Mouse (Mus musculus) forebrain, embryonic 14.5 days (tissue): ENCODE measurements at regions not wholly inside any gene's neighbourhood (a gene's known extent, or its start where the extent isn't known, plus 50 kb on each side); places are given as distances from the start of the nearest gene placed in this dataset.

Experiments used
- ATAC-seq: fragments of 200-750 bp; cut with Nextera tagmentation; 2 replicates; pipeline ENCODE4 v1.8.0; 2017; ENCODE audit warnings: mild to moderate bottlenecking, moderate library complexity
- DNase-seq: peaks from one replicate; pipeline ENCODE4 v3.0.0-alpha.2; 2015; ENCODE audit warnings: low spot score
- H3K27ac ChIP-seq: fragments of 300-500 bp; sonication (generic); 2 replicates; pipeline ENCODE4 v1.5.1; 2014; ENCODE audit warnings: low read depth, mild to moderate bottlenecking, control low read depth, low read length, moderate library complexity
- H3K27me3 ChIP-seq: fragments of 300-500 bp; sonication (generic); replicated peaks from 2 replicates; pipeline ENCODE4 v1.6.1; 2014; ENCODE audit warnings: low read length, control low read depth, mixed read lengths; ENCODE audit not compliant: control insufficient read depth, insufficient read depth
- H3K36me3 ChIP-seq: fragments of 300-500 bp; sonication (generic); 2 replicates; pipeline ENCODE4 v1.6.1; 2014; ENCODE audit warnings: low read length, control low read depth; ENCODE audit not compliant: control insufficient read depth, insufficient read depth
- H3K4me1 ChIP-seq: fragments of 300-500 bp; sonication (generic); 2 replicates; pipeline ENCODE4 v1.6.1; 2014; ENCODE audit warnings: antibody characterized with exemption, low read length, control low read depth; ENCODE audit not compliant: control insufficient read depth, insufficient read depth
- H3K4me2 ChIP-seq: fragments of 300-500 bp; sonication (generic); 2 replicates; pipeline ENCODE4 v1.6.1; 2014; ENCODE audit warnings: mild to moderate bottlenecking, control low read depth, low read length
- H3K4me3 ChIP-seq: fragments of 300-500 bp; sonication (generic); 2 replicates; pipeline ENCODE4 v1.5.1; 2014; ENCODE audit warnings: low read depth, low read length, control low read depth
- H3K9ac ChIP-seq: fragments of 300-500 bp; sonication (generic); 2 replicates; pipeline ENCODE4 v1.6.1; 2014; ENCODE audit warnings: mild to moderate bottlenecking, low read length, control low read depth, moderate library complexity
- H3K9me3 ChIP-seq: fragments of 300-500 bp; sonication (generic); replicated peaks from 2 replicates; pipeline ENCODE4 v1.6.1; 2016; ENCODE audit warnings: low read length, control low read depth, mixed read lengths; ENCODE audit not compliant: control insufficient read depth
- WGBS: fragments of 180-500 bp; shearing (Covaris S2); extraction: QIAGEN DNeasy Blood & Tissue Kit; methylation state at CpG from one replicate; pipeline ENCODE4 v1.1.7; 2014; 5-methylcytosine and 5-hydroxymethylcytosine counted together

- Histone ChIP-seq H3K4me3 (no peak overlapping the region), H3K36me3 (no peaks in the 10 kb centered on the region), H3K27ac (no peak overlapping the region), H3K9me3 (no peaks in the 10 kb centered on the region), H3K4me2 (no peak overlapping the region), H3K9ac (no peak overlapping the region), H3K27me3 (no peaks in the 10 kb centered on the region), H3K4me1 (no peaks in the 10 kb centered on the region)
- DNase-seq (no peak), ATAC-seq (no peak)
- 83% methylated on average over 4 of the region's 4 CpGs for WGBS
These were observed 362.8 kb upstream of the Pcsk5 start for GRCm38 (mm10) chr19:18200105-18200782.

GRCm38 (mm10) chr19:18189102-18189742, 351.8 kb upstream of the Pcsk5 start:
- DNase-seq: peak; percentile 6
- no peak overlapping the region for H3K4me2 ChIP-seq

GRCm38 (mm10) chr19:18188122-18188866, 350.9 kb upstream of the Pcsk5 start:
- Histone ChIP-seq H3K4me1 (peaks cover 5% of the 10 kb centered on the region; the same call in 1 of the 2 replicates), H3K36me3 (no peaks in the 10 kb centered on the region), H3K9me3 (no peaks in the 10 kb centered on the region), H3K4me2 (no peak overlapping the region), H3K4me3 (no peak overlapping the region), H3K27me3 (no peaks in the 10 kb centered on the region), H3K27ac (no peak overlapping the region), H3K9ac (no peak overlapping the region)
- ATAC-seq (peak; percentile 32; the same call in 1 of the 2 replicates), DNase-seq (no peak)
- 22% methylated on average over 9 of the region's 9 CpGs for WGBS

More at GRCm38 (mm10) chr19:18189102-18189742, 351.8 kb upstream of the Pcsk5 start:
- Histone ChIP-seq H3K4me3 (no peak overlapping the region), H3K9ac (no peak overlapping the region), H3K36me3 (no peaks in the 10 kb centered on the region), H3K27me3 (no peaks in the 10 kb centered on the region), H3K27ac (no peak overlapping the region), H3K9me3 (no peaks in the 10 kb centered on the region), H3K4me1 (peaks cover 5% of the 10 kb centered on the region; the same call in 1 of the 2 replicates)
- peak; percentile 42; the same call in 1 of the 2 replicates for ATAC-seq
- WGBS: 22% methylated on average over 4 of the region's 4 CpGs

- ATAC-seq: no peak
These were observed 348.5 kb upstream of the Pcsk5 start for GRCm38 (mm10) chr19:18185767-18186554.

GRCm38 (mm10) chr19:18185211-18185610, 347.8 kb upstream of the Pcsk5 start:
- Histone ChIP-seq H3K36me3 (no peaks in the 10 kb centered on the region), H3K27me3 (no peaks in the 10 kb centered on the region), H3K9ac (no peak overlapping the region), H3K4me2 (no peak overlapping the region), H3K4me1 (peaks cover 5% of the 10 kb centered on the region; the same call in 1 of the 2 replicates), H3K9me3 (no peaks in the 10 kb centered on the region), H3K27ac (no peak overlapping the region), H3K4me3 (no peak overlapping the region)
- ATAC-seq: no peak
- 90% methylated on average over 2 of the region's 2 CpGs for WGBS
- DNase-seq: no peak

More at GRCm38 (mm10) chr19:18185767-18186554, 348.5 kb upstream of the Pcsk5 start:
- Histone ChIP-seq H3K4me2 (no peak overlapping the region), H3K4me1 (peaks cover 5% of the 10 kb centered on the region; the same call in 1 of the 2 replicates), H3K27ac (no peak overlapping the region), H3K27me3 (no peaks in the 10 kb centered on the region), H3K9ac (no peak overlapping the region), H3K36me3 (no peaks in the 10 kb centered on the region), H3K9me3 (no peaks in the 10 kb centered on the region), H3K4me3 (no peak overlapping the region)
- 91% methylated on average over 1 of the region's 1 CpGs for WGBS
- DNase-seq: no peak

GRCm38 (mm10) chr19:18176200-18176599, 338.8 kb upstream of the Pcsk5 start:
- 72% methylated on average over 3 of the region's 3 CpGs for WGBS
- H3K9ac ChIP-seq: no peak overlapping the region
- DNase-seq (no peak), ATAC-seq (no peak)
- no peak overlapping the region for H3K27ac ChIP-seq
- H3K27me3 ChIP-seq: no peaks in the 10 kb centered on the region
- H3K4me1 ChIP-seq: no peaks in the 10 kb centered on the region
- H3K9me3 ChIP-seq: no peaks in the 10 kb centered on the region
- no peaks in the 10 kb centered on the region for H3K36me3 ChIP-seq
- H3K4me2 ChIP-seq: no peak overlapping the region
- H3K4me3 ChIP-seq: no peak overlapping the region

GRCm38 (mm10) chr19:18146494-18146893, 309.1 kb upstream of the Pcsk5 start:
- no peaks in the 10 kb centered on the region for H3K36me3 ChIP-seq
- ATAC-seq (no peak), DNase-seq (no peak)
- H3K4me1 ChIP-seq: no peaks in the 10 kb centered on the region
- no peaks in the 10 kb centered on the region for H3K27me3 ChIP-seq
- H3K9me3 ChIP-seq: no peaks in the 10 kb centered on the region
- WGBS: 92% methylated on average over 3 of the region's 3 CpGs
- H3K4me2 ChIP-seq: no peak overlapping the region
- no peak overlapping the region for H3K27ac ChIP-seq
- H3K9ac ChIP-seq: no peak overlapping the region
- H3K4me3 ChIP-seq: no peak overlapping the region

- Histone ChIP-seq H3K9ac (no peak overlapping the region), H3K27me3 (no peaks in the 10 kb centered on the region), H3K36me3 (no peaks in the 10 kb centered on the region), H3K4me1 (no peaks in the 10 kb centered on the region), H3K9me3 (no peaks in the 10 kb centered on the region), H3K4me2 (no peak overlapping the region), H3K27ac (no peak overlapping the region), H3K4me3 (no peak overlapping the region)
- WGBS: 96% methylated on average over 3 of the region's 3 CpGs
- ATAC-seq: no peak
- DNase-seq: no peak
These were observed 293.5 kb upstream of the Pcsk5 start for GRCm38 (mm10) chr19:18130936-18131335.
